Mouse (Mus musculus) thymus, adult 18-20 months (tissue): ENCODE results near the gene Ptafr.
"Not testable (repeated sequence)": the region's sequence is repeated elsewhere in the genome, so short reads cannot be mapped to it uniquely, and the experiment has no call there.

Source experiments
- DNase-seq, 2 experiments: peaks; one replicate each; pipeline ENCODE4 v3.0.0; 2022; ENCODE audit warnings: mixed read lengths in 2 of 2

Ptafr gene

DNA sequence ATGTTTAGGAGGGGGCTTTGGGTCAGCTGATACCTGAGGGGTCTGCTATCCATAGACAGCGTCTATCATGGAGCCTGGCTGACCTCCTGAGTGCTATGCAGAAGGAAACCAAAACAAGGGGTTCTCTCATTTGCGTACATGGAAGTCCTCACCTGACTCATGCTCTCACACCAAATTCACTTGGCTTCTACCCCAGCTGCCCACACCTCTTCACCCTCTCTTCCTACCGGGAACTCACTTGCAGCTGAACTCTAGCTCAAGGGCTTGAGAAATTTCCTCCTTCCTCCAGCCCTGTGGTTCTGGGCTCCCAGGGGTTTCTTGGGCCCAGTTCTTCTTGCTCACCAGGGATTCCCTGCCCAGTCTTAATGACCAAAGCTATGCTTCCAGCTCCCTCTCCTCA, 606 bp upstream of the Ptafr start:
- DNase-seq: no peak

DNA sequence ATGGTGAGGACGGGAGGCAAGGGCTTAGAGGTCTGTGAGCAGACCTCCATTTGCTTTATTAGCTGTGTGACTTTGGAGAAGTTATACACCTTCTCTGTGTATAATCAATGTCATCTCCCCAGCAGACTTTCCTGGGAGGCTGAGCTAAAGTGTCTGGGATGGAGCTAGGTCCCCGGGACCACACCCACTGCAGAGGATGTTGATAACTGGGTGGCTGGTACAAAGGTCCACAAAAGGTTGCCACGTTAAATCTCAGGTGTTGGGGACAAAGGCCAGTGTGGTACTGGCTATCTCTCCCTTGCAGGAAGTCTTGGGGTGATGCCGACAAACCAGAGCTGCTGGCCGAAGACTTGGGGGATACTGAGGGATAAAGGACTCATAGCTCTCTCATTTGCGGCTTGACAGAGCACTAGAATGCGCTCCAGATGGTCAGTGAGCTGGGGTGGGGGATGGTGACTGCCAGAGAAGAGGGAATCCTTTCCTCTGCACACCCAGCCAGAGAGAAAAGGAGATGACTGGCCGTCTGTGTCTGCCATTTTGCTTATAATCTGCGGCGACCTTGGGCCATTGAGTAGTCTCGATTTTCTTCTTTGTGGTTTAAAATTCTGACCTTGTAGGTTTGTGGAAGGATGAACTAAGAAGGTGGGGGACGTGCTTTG, 1.4 kb downstream of the Ptafr start:
- no peak for DNase-seq

DNA sequence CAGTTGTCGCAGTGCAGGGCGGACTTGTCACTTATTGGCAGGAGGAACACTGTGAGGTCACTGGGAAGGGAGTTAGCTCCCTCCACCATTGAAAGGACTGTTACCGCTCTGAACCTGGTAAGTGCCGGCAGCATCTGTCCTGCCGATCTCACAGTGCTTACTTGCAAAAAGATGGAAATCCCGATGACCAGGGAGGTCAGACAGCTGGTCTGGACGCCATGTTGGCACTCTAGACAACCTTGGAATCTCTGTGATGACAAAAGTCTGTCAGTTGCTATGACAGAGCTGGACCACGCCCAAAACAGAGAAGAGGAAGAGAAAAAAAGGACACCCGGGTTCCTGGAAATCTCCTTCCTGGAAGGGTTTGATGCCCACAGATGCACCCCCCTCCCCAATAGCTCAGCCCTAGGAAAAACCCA, 3.5 kb downstream of the Ptafr start:
- no peak for DNase-seq

DNA sequence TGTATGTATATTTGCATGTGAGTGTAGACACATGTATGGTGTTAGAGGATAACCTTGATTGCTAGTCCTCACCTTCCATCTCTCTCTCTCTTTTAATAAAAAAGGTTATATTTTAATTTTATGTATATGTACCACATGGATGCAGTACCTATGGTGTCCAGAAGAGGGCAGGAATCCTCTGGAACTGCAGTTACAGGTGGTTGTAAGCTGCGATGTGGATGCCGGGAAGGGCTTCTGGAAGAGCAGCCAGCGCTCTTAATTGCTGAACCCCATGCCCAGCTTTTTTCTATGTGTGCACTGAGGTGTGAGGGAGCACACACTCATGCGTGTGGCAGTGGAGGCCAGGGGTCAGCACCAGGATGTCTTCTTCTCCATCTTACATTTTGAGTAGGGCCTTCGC, 5.2 kb downstream of the Ptafr start:
- DNase-seq: no peak

DNA sequence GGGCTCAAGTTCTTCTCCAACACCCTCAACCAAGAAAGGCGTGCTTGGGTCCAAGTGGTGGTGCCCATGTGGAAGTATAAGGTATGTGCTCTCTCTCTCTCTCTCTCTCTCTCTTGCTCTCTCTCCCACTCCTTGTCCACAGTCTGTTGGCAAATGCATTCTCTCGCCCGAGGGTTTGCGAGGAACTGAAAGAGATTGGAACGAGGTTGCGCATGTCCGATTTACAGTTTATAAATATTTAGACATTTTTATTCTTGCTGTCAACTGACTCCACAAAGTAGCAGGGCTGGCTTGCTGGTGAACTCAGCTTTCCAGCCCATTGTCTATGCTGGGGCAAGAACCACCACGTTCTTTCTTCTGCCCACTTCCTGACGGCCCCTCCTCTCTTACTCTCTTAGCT, 7.3 kb downstream of the Ptafr start:
- no peak for DNase-seq

DNA sequence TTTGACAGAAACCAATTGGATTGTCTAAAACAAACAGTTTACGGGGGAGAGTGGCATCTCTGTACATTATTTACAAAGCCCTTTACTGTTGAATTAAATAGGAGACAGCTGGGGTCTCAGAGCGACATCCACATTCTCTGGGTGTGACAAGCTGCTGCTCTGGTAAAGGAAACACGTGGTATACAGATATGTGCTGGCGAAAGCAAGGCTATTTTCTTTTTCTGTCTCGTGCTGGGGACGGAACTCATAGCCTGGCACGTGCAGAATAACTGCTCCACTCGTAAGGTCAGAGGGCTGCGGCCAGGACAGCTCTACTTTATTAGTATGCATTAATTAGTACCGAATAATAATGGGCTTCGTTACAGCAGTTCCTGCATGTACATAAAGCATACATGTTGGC, 9.5 kb downstream of the Ptafr start:
- no peak for DNase-seq

DNA sequence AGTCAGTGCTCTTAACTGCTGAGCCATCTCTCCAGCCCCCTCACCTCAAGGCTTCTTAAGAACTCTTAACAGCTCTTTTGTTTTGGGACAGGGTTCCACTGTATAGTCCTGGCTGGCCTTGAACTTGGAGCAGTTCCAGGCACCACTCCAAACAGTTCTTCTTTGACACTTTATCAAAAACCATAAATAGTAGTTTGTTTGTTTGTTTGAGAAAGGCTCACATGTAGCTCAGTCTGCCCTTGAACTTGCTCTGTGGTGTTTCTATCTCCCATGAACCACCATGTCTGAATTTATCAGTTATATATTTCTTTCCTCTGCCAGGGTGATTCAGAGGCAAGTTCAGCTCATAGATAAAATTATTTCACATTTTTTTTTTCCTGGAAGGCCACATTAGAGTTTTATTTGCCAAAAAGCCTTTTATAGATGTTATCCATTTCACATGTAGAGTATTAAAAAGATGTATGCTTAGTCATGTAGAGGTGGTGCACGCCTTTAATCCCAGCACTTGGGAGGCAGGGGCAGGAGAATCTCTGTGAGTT, 11.0 kb downstream of the Ptafr start:
- DNase-seq: no peak

DNA sequence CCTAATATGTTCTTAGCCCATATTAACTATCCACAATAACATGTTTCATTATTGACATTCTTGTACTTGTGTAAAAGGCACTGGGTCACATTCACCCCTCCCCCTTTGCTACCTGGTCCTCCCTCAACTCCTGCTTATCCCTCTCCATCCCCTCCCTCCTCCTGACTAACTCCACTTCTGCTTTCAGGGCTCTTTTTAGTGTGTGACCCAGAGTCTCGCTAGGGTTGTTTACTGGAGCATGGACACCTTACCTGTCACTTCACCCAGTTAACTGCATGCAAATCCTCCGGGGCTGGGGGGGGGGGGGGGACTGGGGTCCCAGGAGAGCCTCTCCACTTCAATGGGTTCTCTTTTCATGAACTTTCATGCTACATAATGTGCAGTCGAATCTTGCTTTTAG, 19.9 kb downstream of the Ptafr start:
- DNase-seq: no peak

DNA sequence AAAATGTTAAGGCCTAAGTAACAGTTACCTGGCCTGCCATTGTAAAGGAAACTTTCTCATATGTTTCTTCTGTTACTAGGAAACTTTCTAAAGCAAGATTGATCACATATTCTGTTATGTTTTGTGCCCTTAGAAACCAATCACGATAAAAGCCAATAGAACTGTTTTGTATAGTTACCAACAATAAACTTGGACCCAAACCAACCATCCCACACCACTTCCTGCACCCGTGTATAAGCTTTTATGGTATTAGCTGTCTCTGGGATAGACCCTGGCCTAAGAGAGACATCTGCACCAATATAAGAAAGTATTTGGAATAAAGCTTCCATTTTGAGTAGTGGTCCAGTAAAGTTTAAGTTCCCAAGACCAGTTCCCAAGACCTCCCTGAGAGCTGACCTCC, 21.1 kb downstream of the Ptafr start:
- no peak for DNase-seq

DNA sequence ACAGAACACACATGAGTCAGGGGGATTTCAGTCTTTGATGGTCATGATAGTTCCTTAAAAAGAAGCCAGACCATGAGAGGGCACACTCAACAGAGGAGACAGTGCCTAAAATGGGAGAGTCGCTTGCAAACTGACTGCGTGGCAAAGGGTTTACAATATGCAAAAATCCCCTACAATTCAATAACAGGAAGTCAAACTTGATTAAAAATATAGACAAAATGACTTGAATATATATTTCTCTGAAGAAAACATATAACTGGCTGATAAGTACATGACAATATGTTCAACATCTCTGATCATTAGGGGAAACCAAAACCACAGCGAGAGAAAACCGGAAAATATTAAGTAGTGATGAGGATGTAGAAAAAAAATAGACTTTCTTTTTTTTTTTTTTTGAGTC, 22.4 kb downstream of the Ptafr start:
- no peak for DNase-seq

DNA sequence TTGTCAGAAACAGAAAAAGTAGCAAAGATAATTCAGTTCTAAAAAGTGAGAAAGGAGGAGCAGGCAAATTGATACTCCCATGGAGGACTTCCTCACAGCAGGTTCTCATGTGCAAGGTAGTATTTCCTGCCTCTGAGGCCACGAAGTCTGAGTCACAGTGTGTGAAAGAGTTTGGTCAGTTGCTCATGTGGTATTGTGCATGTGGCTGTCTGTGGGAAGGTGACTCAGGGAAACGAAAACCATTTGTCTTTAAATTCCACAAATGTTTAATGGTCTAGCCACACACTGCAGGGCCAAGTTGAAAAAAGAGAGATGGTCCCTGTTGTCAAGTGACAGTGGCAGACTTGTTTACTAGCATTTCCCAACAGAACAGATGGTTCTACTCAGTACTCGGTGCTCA, 24.6 kb downstream of the Ptafr start:
- DNase-seq: no peak

DNA sequence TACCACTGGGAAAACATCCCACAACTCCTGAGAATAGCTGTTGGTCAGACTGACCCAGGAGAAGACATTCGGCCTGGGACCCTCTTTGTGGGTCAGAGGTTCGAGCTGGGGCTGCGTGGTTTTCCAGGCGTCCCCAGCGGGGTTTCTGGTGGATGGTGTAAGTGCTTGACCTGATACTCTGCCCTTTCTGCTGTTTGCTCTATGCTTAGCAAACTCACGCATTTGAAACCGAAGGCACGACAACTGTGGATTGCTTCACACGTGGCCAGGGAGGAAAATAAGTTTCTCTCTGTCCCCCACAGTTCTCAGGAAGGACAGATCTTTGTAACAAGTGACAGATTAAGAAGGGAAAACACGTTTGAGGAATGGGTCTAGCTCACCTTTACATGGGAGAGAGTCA, 26.8 kb downstream of the Ptafr start:
- DNase-seq: no peak

DNA sequence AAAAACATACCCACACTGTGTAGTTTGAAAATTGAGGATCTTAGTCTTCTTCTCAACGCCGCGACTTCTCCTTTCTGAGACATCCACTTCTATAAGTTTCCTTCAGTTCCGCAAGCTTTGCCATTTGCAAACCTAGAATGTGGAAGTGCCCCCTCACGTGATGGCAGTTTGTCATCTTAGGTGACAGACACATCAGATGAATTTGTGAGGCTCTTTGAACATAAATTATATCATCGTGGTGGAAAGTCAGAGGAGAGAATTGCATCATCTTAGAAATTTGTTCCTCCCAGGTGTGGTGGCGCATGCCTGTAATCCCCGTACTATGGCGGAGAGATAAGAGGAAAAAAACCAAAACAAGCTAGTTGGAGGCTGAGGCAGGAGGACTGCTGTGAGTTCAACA, 29.1 kb downstream of the Ptafr start:
- DNase-seq: no peak

DNA sequence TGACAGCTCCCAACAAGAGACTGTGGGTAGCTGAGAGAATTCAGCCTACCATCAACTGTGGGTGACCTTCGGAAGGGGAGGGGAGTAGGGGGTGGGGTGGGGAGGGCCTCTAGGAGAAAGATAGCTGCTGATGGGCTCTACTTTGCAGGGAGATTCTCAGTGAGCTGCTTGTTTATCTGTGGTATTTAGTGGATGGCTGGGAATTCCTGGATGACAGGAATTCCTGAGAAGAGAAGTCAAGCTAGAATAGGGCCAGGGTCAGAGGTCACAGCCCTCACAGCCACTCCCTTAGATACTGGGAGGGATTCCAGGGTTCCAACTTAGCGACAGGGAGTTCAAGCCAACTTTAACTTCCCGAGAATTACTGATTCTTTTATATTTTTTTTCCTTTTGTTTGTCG, 30.3 kb downstream of the Ptafr start:
- no peak for DNase-seq

DNA sequence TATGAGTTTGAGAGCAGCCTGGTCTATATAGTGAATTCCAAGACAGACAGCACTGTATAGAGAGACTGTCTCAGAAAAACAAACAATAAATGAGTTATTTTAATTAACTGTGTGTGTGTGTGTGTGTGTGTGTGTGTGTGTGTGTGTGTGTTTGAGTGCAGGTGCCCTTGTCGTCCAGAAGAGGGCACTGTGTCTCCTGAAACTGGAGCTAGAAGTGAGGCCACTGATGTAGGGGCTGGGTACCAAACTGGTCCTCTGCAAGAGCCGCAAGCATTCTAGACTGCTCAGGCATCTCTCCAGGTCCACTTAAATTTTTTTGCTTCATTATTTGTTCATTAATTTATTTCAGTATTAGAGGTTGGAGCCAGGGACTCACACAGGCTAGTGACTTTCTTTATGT, 35.0 kb downstream of the Ptafr start:
- DNase-seq: no peak

DNA sequence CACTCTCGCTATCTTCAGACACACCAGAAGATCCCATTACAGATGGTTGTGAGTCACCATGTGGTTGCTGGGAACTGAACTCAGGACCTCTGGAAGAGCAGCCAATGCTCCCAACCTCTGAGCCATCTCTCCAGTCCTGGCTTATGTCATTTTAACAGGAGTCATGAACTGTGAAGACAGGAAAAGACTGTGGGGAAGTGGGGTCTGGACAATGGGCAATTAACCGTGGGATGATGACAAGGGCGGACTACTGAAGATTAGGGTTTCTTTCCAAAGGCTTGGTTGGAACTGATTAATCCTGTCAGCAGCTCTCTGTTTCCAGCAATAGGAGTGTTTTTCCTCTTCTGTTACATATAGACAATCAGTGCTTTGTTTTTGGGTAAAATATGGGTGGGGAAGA, 35.9 kb downstream of the Ptafr start:
- no peak for DNase-seq

DNA sequence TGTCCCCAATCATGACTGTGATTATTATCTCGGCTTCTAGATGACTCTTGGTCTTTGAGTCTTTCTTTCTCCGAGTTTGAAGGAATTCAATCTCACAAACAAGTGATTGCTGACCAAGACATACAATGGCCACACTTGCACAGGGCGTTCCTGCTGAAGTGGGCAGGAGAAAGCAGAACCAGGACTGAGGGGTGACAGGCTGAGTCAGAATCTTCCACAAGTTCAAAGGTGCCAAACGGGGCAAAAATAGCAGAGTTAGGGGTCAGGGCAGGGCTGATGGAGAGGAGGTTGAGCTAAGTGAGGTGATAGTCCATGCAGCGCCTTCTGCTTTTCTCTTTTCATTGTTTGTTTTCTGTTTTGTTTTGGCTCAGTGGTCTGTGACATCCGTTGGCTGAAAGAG, 36.6 kb downstream of the Ptafr start:
- no peak for DNase-seq

DNA sequence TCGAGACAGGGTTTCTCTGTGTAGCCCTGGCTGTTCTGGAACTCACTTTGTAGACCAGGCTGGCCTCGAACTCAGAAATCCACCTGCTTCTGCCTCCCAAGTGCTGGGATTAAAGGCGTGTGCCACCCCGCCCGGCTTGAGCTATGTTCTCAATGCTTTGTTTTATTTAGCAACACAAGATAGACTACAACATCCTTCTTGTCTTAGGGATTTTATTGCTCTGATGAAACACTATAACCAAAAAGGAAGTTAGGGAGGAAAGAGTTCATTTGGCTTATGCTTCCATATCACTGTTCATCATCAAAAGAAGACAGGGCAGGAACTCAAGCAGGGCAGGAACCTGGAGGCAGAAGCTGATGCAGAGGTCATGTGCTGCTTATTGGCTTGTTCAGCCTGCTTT, 37.4 kb downstream of the Ptafr start:
- DNase-seq: not testable (repeated sequence)

DNA sequence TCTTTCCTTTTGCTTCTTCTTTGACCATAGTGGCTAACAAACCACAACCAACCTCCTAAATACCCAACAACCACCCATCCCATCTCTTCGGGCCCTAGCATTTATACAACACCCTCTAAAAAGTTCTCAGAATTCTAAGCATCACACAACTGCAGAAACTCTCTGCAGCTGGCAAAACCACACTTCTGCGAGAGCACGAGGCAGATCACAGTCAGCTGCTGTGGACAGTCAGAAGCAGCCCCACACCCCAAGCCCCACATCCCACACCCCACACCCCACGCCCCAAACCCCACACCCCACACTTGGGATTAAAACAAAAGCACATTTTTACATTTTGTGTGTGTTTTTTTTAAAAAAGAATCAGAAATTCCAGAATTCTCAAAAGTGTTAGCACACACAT, 39.6 kb downstream of the Ptafr start:
- no peak for DNase-seq

DNA sequence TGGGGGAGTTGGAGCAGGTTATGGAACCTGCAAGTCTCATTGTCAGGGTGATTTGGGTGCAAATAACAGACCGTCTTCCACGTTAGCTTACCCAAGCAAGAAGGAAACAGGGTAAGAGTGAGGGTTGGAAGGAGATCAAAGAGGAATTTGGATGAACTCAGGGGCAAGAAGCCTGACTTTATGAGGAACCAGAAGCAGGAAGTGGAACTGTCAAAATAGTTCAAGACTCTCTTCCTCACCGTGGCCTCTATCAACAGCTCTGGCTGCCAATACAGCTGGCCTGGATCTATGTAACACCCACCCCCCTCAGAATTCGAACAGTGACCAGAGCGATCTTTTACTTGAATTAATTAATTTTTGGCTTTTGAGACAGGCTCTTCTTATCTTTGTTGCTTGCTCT, 41.9 kb downstream of the Ptafr start:
- no peak for DNase-seq

DNA sequence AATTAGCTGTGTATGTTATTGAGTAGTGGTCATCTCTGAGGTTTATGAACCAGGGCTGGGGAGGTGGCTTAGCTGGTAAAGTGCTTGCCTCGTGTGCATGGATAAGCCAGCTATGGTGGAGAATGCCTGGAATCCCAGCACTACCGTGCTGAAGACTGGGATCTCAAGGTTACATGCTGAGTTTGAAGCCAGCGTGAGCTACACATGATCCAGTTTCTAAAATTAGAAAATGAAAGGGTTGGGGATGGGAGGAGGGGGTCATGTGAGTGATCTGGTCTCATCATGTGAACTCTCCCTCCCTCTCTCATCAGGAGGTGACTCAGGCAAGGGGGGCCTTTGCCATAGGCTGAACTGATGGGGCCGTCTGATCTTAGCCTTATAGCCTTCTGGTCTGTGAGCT, 44.3 kb downstream of the Ptafr start:
- DNase-seq: no peak

DNA sequence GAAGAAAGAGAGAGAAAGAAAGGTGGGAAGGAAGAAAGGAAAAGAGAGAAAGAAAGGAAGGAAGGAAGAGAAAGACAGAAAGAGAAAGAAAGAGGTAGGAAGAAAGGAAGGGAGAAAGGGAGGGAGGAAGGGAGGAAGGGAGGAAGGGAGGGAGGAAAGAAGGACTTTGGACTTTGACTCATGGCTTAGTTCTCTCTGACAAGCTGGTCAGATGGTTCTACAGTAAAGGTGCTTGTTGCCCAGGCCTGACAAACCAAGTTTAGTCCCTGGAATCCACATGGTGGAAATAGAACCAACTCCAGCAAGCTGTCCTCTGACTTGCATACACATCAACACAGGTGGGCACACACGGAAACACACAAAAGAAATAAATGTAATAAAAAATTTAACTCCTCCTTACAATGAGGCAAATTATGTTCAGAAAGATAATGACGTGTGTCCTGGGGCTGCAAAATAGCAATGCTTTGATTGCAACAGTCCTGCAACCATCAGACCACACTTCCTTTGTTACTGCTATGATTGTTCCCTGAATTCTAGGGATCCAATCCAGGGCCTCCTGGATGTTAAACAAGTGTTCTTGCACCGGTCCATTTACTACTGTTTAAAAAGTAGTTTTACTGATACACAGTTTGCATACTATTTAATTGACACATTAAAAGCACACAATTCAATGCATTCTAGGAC, 46.6 kb downstream of the Ptafr start:
- no peak for DNase-seq

DNA sequence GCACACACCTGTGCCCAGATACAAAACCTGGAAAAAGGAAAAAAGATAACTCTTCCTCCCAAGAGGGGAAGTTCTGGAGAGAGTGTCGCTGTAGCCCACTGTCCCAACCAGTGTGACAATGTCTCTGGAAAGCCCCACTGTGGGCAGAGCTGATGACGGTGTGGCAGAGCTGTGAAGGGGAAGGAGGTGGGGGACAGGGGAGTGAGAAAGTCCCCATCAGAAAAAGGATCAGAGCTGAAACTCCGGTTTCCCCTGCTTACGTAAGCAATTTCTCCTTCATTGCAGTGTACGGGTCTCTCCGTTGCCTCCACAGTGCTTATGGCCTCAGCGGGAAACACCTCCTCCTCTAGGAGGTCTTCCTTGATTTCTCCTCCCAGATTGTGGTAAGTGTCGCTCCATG, 47.5 kb downstream of the Ptafr start:
- DNase-seq: no peak

DNA sequence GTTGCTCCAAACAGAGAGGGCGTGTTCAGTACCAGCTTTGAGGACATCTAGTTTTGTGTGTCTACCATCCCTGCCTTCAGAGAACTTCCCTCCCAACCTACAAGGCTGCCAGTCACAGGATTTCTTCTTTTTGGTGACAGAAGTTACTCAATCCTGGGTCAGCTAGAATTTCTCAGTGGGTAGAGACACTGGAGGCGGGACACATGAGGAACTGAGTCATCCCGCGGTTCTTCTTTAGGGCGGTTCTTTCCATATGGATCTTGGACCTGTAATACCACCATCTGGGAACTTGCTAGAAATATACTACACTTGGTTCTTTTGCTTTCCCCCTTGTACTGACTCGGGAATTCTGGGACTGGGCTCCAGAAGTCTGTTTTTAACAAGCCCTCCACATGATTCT, 54.0 kb downstream of the Ptafr start:
- no peak for DNase-seq

DNA sequence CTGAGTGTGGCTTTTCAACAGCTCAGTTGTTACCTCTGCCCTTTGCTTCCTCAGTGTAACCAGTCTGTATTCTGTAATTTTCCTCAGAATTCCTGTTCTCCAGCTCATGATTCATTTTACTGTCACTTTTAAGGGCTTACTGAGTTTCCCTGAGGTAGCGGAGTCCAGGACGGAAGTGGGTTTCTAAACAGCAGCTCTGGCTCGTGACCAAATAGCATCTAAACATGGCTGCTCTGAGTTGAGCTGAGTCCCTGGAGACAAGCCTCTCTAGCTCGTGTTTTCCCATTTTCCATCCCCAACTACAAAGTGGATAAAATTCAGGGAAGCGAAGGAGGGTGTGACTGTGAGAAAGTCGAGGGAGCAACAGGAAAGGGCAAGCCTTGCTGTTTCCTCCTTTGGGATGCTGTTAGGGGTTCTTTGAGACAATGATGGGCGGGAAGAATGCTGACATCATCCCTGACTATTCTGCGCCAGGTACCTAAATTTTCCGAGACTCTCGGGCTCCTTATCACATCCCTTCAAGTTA, 55.0 kb downstream of the Ptafr start:
- DNase-seq: no peak
